Mouse (Mus musculus): ENCODE data around the gene Zfhx3.

Zfhx3 gene

DNA sequence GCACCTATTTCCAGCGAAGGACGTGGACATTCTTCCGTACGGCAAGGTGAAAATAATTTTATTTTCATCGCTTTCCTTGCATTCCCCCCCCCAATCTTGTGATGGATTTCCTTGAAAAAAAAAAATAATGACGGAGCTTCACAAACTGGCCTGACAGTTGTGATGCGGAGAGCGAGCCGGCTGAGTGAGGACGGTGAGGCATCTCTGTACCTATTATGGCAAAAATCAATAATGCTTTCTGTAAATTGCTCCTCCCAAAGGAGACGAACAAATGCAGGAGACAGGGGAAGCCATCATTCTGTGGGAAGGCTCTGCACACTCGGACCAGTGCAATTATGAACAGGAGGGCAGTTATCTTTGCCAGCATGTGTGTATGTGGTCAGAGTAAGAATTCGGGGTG, 156.2 kb downstream of the Zfhx3 start:
- no peak for DNase-seq (ENCODE audit: low spot score in 2 of 2)

DNA sequence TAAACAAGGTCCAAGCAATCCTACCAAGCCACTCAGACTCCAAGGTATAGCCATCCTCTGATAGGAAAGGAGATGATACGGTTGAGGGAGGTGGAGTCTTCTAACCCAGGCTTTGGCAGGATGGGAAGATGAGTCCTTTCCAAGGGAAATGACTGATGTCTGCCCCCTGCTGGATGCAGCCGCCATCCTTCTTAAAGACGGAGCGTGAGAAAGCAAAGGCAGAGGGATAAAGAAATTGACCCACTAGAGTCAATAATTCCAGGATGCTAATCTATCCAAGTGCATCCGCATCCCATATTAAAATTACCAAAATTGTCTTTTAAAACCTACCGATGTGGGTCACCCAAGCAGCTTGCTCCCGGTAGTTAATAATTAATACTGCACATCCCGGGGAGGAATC, 158.7 kb downstream of the Zfhx3 start:
- DNase-seq (ENCODE audit: low spot score in 2 of 2): no peak

DNA sequence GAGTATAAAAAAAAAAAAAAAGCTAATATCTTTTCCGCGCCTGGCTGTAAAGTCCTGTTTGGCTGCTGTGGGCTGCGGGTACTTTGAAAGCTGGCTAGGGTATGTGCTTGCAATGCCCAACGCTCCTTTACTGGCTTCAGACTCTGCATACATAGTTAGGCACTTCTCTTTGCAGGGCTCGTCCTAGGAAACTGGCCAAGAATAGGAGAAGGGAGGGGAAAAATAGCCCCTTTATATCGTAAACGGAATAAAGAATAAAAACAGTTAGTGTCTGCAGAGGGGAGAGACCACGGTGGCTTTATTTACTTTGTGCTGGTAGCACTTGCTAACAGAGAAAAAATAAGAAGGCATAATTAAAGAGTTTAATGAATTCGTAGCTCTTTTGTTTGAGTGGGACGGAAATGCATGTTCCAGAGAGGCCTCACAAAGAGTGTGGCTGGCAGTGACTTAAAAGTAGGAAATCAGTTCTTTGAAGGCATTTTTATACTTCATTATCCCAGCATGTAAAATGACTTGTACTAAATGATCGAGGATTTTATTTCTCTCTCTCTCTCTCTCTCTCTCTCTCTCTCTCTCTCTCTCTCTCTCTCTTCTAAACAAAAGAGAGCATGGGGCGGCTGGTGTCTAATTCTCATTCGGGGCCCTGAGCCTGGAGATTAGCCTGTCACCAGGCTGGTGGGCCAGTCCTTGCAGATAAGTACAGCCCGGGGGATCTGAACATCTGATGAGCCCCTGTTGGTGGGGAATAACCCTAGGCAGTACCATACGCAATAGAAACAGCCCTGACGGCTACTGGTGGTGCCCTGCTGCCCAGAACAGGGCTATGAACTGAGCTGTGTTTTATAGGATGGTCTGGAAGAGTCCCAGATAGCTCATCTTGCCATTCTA, 159.8 kb downstream of the Zfhx3 start:
- DNase-seq (ENCODE audit: low spot score in 2 of 2): no peak

DNA sequence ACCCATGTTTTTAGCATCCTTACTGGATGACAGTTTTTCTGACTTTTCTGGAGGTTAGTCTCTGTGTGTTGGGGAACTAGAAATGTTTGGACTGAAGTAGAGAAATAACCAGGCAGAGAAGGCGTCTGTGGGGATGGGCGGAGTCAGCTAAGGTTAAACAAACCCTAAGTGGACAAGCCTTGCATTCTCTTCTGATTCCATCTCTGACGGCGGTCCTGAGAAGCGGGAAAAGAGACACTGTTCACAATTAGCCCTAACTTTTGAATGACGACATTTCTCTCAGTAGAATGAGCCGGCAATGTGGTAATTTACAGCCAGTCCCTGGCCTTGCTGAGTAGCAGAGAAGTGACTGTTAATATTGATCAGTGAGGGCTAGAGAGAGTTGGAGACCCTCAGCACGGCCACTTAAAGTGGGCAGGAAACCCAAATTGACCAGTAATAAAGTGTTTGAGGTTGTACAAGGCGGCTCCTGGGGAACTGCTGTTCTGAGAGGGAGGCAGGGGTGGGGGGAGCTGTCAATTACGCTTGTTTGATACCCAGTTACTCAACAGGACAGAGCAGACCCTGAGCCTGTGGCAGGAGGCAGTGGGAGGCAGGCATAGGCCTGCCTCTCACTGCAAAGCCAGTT, 162.1 kb downstream of the Zfhx3 start:
- no peak for DNase-seq (ENCODE audit: low spot score in 2 of 2)

DNA sequence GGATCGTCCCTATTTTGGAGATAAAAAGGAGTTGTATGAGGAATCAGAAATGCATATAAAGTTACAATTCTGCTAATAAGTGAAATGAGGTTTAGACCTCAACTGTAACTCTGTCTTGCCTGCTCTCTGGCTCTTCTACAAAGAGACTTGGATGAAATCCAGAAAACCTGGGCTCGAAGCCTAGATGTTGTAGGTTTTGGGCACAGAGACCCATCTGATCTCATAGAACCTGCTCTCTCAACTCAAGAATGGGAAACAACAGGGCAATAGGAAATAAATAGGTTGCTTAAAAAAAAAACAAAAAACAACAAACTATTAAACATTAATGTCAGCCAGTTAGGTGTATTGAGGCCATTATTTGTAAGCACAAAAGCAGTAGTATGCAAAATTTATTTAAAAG, 182.6 kb downstream of the Zfhx3 start:
- DNase-seq (ENCODE audit: low spot score in 2 of 2): no peak

DNA sequence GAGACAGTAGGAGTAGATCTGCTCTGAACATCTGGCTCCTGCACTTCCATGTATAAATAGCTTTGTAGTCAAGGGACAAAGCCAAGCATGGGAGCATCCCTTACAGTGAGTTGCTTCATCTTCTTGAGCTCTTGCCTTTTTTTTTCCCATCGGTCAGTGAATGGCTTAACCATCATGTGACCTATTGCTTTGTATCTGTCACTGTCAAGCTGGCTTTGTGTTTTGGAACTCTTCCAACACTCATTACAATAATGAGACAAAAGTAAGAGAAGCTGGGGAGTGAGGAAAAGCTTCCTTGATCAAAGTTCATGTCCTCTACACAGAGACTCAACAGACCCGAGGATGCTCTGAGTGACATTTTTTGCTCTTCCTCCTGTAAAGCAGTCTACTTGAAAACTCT, 183.0 kb downstream of the Zfhx3 start:
- no peak for DNase-seq (ENCODE audit: low spot score in 2 of 2)

DNA sequence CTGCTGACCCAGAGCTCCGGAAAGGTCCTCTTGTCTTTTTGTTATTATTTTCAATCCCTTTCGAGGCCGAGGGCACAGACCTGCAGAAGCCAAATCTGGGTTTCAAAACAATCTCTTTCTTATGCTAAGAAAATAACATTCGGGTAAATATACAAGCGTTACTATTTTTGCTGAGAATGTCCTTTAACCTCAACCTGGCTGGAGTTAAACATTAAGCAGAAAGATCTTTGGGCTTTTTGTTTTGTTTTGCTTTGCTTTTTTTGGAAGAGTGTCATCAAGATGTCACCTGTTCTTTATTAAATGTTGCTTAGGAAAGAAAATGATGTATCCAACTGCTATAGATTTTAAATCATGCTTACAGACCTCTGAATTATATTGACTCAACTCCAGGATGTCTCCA, 204.1 kb downstream of the Zfhx3 start:
- no peak for DNase-seq (ENCODE audit: low spot score in 2 of 2)

DNA sequence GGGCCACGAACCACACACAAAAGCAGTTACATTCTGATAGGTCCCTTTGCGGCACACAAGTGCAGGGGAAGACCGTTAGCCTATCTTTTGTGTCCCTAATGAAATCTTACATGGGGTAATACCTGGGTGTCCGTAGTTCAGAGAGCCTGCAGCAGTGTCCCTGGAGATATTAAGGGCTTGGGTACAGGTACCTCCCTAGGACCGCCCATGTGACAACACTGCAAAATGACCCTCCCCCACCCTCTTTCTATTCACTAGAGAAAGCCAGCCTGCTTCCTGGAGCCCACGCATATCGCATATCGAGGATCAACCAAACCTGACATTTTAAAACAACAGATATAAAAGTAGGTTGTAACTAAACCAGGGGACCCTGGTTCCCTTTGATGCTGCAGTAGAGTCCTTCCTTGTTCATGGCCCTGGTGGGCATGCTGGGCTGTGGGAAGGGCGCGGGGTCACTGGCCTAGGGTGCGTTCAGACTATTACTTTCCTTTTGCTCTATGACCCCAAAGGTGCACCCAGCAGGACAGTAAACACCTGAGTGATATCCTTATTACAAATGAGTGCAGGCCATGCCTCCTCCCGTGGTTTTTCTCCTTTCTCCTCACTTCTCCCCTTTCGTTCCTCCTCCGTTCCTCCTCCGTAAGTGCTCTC, 206.3 kb downstream of the Zfhx3 start:
- DNase-seq (ENCODE audit: low spot score in 2 of 2): no peak

DNA sequence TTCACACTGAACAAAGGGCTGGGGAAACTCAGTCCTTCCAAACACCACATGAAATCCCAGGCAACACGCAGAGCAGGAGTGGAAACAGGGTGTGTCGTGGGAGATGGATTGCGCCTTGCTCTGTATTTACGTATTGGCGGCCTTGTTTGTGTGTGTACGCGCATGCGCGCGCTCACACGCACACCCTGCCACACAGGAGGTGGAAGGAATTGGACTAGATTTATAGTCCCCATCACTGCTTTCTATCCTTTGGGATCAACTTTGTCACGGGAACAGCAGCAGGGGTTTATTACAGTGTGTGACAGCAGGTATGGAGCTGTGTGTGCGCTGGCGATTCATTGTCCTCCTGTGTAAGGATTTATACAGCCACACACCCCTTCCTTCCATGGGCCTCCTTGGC, 228.4 kb downstream of the Zfhx3 start:
- no peak for DNase-seq (ENCODE audit: low spot score in 2 of 2)

DNA sequence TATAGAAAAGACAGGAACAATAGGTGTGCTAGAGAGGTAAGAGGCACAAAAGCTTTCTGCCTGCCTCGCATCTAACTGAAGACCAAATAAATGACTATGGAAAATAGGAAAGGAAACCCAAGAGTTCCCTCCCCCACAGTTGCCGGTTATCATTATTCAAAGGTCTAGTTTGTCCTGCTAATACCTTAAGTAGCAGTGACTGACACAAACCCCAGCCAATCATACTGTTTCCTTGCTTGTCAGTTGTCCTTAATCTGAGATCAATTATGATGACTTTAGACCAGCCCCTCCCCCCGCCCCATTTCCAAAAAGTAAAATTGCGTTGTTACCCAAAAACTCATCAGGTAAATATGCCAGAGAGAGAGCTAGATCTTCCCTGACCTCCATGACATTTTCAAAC, 240.9 kb downstream of the Zfhx3 start:
- no peak for DNase-seq (ENCODE audit: low spot score in 2 of 2)

DNA sequence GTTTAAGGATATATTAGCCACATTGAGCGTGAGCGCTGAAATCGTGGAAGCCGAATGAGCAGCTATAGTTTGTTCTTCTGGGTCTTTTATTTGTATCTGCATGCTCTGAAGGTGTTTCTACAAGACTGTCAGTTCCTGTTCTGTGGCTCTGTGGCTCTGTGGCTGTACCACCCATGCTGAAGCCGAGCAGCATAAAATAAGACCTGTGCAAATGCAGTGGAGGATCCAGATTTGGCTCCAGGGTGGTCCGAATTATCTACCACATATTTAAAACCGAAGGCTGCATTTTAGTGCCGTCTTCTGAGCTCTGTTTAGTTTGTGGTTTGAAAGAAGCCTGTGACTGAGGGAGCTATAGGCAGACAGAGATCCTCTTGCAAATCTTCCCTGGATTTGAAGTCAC, 241.5 kb downstream of the Zfhx3 start:
- no peak for DNase-seq (ENCODE audit: low spot score in 2 of 2)

DNA sequence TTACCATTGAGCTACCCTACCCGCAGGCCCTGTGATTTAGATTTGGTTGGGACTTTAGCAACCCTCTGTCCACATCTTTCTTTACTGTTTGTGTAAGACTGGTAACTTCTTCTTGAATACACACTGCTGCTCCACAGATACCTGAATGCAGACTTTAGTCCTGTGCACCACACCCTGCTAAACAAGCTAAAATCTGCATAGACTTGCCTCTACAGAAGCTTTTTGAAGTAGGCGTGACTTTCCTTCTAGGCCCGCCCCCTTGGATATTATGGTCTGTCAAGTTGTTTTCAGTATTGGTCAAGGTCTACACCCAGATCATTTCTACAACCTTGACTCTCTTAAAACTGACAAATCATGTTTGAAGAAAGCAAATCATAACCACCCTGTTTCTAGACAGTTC, 243.8 kb downstream of the Zfhx3 start:
- no peak for DNase-seq (ENCODE audit: low spot score in 2 of 2)

DNA sequence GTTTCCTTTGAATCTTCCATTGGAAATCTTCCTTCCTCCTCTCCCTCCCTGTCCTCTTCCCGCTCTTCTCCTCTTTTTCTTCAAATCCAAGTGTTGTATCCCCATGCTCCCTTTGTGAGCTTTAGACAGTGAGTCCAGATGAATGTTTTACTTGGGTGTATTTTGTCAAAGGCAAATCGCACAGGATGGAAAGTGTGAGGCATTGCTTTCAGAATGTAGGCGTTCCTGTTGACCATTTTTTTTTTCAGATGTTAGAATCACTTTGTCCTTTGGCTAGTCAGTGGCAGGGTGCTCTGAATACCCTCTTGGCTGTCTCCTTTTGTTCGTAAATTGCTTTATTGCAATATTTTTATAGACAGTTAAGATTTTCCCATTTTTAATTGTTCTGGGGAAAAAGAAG, 245.6 kb downstream of the Zfhx3 start:
- DNase-seq (ENCODE audit: low spot score in 2 of 2): no peak

DNA sequence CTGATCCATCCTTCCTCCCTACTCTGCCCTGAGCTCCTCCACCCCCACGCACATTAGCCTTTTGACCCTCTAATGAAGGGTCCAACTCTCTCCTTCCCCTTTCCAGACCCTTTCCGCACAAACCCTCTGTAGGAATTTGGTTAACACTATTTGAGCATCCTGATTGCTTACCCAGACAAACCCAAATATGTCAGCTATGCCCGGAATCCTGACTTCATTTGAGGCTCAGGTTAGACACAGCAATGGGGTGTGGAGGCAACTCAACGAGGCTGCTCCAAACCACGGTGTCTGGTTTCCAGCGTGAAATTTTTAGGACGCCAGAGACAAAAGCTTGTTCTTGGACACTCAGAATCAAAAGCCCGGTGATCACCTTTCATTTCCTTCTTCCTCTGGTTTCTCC, 252.1 kb downstream of the Zfhx3 start:
- DNase-seq (ENCODE audit: low spot score in 2 of 2): no peak

DNA sequence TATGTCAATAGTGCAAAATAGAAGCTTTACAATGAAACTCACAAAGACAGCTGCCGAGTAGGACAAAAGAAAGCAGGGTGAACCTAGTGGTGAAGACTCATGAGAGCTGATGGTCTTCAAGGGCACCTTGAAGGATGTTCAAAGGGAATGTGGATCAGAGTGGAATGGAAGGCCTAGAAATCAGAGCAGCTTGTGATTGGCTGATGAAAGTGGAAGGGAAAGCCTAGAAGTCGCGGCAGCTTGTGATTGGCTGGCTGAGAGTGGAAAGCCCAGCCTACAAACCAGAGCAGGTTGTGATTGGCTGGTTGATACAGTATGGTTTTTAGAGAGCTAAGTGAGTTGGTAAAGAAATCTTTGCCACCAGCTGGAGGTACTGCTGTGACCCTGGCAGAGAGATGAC, 272.6 kb downstream of the Zfhx3 start:
- no peak for DNase-seq (ENCODE audit: low spot score in 2 of 2)

DNA sequence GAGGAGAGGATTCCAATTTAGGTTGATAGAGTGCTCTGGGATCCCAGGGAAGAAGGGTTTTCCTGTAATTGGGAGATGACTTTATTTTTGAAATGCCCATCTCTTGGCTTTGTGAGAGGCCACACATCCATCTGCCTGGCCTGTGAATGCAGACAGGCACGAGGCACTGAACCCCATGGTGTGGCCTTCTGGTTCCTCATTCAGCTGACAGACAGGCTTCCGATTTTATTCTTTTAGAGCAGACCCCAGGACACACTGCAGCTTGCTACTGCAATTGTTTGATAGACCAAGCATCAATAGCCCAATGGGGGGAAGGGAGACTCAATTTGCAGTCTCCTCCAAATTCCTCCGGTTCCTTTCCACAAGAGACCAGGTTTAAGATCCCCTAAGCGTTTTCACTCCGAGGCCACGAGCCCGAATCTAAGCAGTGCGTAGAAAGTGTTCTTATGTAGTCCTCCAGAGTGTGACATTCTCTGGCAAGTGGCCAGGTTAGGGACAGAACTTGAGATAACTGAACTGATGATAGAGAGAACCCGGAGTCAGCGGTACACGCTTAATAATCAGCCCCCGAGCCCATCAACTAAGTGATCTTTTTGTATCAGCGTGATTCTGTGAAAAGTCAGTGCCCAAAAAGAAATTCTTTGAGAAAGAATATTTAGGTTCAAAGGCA, 275.9 kb downstream of the Zfhx3 start:
- no peak for DNase-seq (ENCODE audit: low spot score in 2 of 2)

DNA sequence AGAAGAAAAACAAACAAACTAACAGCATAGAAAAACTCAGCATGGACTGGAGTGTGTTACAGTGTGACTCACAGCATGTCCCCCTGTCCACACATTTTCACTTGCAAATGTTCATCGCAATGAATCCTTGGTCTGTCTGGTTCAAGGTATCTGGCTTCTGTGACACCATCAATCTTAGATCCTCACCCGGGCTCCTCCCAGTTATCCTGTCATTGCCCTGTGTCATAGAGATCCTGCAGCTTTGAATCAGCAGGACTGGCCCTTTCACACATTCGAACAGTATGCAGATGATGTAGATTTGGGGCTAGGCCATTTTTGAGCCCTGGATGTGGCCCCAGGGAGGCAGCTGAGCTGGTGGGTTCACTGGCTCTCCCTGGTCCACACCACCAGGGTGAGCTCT, 278.1 kb downstream of the Zfhx3 start:
- DNase-seq (ENCODE audit: low spot score in 2 of 2): no peak

DNA sequence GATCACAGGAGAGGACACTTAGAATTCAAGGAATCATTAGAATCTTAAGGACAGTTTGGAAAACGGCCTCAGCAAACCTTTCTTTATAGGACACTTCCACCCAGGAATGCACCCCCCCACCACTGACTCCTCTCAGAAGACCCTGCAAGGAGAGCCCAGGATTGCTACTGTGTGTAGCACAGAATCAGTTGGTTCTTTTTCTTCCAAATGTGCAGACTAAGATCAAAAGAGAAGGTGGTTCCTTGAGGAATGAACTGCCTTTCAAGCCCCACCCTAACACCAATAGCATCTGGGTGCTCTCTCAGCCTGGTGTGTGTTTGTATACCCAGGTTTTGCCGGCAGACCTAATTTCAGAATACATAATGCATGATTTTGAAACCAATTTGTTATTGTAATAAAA, 279.6 kb downstream of the Zfhx3 start:
- no peak for DNase-seq (ENCODE audit: low spot score in 2 of 2)

DNA sequence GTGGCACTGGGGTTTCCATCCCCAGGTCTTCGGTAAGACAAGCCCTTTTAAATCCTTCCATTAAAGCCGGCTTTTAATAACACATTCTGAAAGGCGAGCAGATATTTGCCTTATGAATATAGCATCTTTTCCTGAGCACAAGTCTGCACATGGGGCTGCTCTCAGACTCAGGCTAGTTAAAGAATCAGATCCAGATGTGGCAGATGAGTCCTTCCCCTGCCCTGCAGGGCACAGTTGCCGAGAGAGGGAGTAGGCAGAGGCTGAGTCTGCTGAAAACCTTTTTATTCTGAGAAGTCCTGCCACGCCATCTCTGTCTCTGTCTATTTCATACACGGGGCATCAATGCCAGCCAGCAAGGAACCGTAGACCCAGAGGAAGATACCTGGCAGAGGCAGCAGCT, 289.9 kb downstream of the Zfhx3 start:
- no peak for DNase-seq (ENCODE audit: low spot score in 2 of 2)

DNA sequence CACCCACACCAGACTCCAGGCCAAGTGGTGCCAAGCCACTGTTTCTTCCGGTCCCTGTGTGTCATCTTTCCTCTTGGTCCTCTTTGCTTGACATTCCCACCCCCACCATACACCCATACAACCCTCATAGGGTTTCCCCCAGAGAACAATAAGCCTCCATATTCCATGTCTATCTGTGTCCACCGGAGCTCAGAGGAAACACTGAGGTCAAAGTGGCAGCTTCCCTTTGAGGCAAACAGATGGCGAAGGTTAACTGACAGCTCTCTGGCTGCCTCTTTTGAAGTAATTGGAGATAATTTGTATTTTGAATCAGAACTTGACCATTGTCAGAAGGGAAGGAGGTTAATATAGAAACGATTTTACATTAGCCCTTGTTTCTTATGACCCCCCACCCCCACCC, 292.0 kb downstream of the Zfhx3 start:
- no peak for DNase-seq (ENCODE audit: low spot score in 2 of 2)

DNA sequence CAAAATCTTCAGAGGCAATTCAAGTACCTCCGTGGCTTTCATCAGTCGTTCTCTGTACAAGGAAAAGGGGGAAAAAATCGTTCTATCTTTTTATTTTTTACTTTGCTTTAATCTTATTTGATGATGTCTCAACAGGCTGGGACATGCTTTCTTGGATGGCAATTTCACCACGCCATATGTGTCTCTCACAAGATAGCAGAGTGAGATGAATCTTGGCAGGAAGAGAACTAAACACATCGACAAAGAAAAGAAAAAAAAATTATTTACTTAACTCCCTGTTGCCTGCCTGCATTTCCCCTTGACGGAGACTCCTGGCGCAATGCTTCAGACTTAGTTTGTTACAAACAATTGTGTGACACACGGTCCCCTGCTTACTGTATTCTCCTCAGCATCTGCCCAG, 294.3 kb downstream of the Zfhx3 start:
- no peak for DNase-seq (ENCODE audit: low spot score in 2 of 2)

DNA sequence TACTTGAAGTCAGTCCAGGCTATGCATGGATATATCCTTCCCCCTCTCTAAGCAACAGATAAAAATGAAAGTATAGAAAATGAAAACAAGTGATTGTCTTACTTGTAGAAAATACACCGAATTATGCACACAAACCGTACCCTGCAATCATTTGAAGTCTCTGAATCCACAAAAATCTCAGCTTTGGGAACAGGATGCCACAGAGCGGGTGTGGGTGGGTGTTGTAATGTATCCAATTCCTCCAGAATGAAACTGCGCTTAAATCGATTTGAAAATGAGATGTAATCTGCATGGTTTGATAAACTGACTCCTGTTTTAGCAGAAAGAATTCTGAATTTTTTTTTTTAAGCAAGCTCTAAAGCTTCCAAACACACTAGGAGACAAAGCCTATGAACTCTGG, 297.1 kb downstream of the Zfhx3 start:
- no peak for DNase-seq (ENCODE audit: low spot score in 2 of 2)

Data from heart, adult 9 months (tissue).